Mouse (Mus musculus): Measurements from ENCODE around the gene Rapgef4. TPM values are rescaled to one million over a fixed set of nuclear protein-coding genes. Genes with fewer than 3 reads are reported as not detected.

Rapgef4 gene
- polyA plus RNA-seq, 1 experiment: not detected

DNA sequence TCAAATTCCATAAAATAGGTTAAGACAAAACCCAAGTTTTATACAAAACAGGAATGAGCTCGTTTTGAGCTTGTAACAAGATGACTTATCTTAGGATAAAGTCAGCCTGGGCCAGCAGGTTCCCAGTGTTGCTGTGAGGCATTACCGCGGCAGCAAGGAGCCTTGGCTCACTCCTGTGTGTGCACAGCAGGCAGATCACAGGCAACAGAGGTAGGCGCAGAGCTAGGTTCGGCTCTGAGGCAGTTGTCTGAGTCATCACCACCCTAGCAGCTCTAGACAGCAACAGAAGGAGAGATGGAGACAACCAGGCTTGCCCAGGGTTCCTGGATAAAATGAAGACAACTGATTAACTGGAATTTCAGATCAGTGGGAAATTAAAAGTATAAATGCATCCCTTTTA is 35.0 kb downstream of the Rapgef4 start:
- WGBS: 22% methylated on average over 5 of the region's 5 CpGs

DNA sequence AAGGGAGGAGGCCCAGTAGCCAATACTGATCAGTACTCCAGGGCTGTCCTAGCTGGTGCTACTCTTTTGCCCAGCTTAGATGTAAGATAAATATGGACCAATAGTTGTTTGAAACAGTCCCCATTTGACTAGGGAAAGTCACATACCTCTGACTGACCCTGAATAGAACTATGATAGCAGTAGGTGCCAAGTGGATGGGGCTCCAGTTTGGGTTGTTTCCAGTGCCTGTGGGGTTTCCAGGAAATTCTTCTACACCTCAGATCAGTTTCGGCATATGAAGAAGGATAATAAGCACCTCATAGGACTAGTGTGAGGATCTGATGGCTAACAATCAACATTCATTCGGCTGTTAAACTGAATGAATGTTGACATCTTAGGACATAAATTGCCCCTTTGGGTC is 36.1 kb downstream of the Rapgef4 start:
- Histone ChIP-seq H3K4me1 (ENCODE audit: control insufficient read depth, insufficient read depth, low read length) (peaks cover 22% of the 10 kb centered on the region), H3K4me3 (ENCODE audit: insufficient read depth, low read depth, low read length) (no peak overlapping the region), H3K27ac (ENCODE audit: insufficient read depth, low read depth, low read length) (no peak overlapping the region)
- 88% methylated on average over 2 of the region's 2 CpGs for WGBS
- no peak for TF ChIP-seq POLR2A (IDR thresholded peaks at IDR 0.05; ENCODE audit: insufficient read depth, low read depth, low read length)
- no peak for TF ChIP-seq CTCF (IDR thresholded peaks at IDR 0.05; ENCODE audit: insufficient read depth, low read depth, low read length)

More for the DNA sequence above, 35.0 kb downstream of the Rapgef4 start:
- no peak overlapping the region for H3K4me3 ChIP-seq (ENCODE audit: insufficient read depth, low read depth, low read length)
- TF ChIP-seq POLR2A (IDR thresholded peaks at IDR 0.05; ENCODE audit: insufficient read depth, low read depth, low read length) (no peak), CTCF (IDR thresholded peaks at IDR 0.05; ENCODE audit: insufficient read depth, low read depth, low read length) (no peak)
- H3K4me1 ChIP-seq (ENCODE audit: control insufficient read depth, insufficient read depth, low read length): peaks cover 17% of the 10 kb centered on the region
- H3K27ac ChIP-seq (ENCODE audit: insufficient read depth, low read depth, low read length): 0 out of 2 replicates have a peak overlapping the region, but pooled peaks have one; percentile 24

DNA sequence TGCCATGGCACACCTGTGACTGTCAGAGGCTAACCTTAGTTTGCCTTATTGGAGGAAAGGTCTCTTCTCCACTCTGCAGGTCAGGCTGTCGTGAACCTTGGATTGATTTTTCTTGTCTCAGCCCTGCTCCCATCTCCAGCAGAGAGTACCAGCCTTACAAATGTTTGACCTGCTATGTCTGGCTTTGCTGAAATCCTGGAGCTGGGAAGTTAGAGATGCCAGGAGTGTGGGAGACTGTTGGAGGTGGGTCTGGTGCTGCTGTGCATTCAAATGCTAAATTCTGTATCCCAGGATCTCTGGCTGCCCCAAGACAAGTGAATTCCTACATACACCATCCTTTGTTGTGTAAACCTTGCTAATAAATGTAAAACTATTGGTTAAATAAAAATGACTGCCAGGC is 37.7 kb downstream of the Rapgef4 start:
- WGBS: 92% methylated on average over 1 of the region's 1 CpGs
- no peak overlapping the region for H3K4me3 ChIP-seq (ENCODE audit: insufficient read depth, low read depth, low read length)
- TF ChIP-seq CTCF (IDR thresholded peaks at IDR 0.05; ENCODE audit: insufficient read depth, low read depth, low read length): no peak
- no peak for TF ChIP-seq POLR2A (IDR thresholded peaks at IDR 0.05; ENCODE audit: insufficient read depth, low read depth, low read length)
- peaks cover 22% of the 10 kb centered on the region for H3K4me1 ChIP-seq (ENCODE audit: control insufficient read depth, insufficient read depth, low read length)
- peak overlapping the region; percentile 84; the same call in 1 of the 2 replicates for H3K27ac ChIP-seq (ENCODE audit: insufficient read depth, low read depth, low read length)

- Histone ChIP-seq H3K4me3 (ENCODE audit: insufficient read depth, low read depth, low read length) (no peak overlapping the region), H3K27ac (ENCODE audit: insufficient read depth, low read depth, low read length) (peak overlapping the region; percentile 47), H3K4me1 (ENCODE audit: control insufficient read depth, insufficient read depth, low read length) (peaks cover 18% of the 10 kb centered on the region)
- TF ChIP-seq POLR2A (IDR thresholded peaks at IDR 0.05; ENCODE audit: insufficient read depth, low read depth, low read length): no peak
- no peak for TF ChIP-seq CTCF (IDR thresholded peaks at IDR 0.05; ENCODE audit: insufficient read depth, low read depth, low read length)
- WGBS: 88% methylated on average over 15 of the region's 15 CpGs
These were observed 39.7 kb downstream of the Rapgef4 start for GRCm38 (mm10) chr2:72020755-72021154.

DNA sequence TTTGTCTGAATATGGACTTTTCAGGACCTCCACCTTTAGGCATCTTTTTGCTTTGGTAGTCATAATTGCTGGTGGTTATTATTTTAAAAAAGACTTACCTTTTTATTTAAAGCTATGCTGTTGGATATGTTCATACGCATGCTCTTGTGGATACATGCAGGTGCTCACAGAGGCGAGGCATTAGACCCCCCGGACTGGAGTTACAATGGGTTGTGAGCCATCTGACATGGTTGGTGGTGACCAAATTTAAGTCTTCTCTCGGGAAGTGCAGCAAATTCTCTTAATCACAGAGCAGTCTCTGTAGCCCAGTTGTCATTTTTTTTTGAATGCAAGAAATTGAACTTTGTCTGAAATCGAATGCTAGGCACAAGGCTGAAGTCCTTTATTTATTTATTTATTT is 40.4 kb downstream of the Rapgef4 start:
- WGBS: 68% methylated on average over 5 of the region's 5 CpGs
- H3K4me1 ChIP-seq (ENCODE audit: control insufficient read depth, insufficient read depth, low read length): peaks cover 15% of the 10 kb centered on the region
- H3K27ac ChIP-seq (ENCODE audit: insufficient read depth, low read depth, low read length): no peak overlapping the region
- H3K4me3 ChIP-seq (ENCODE audit: insufficient read depth, low read depth, low read length): no peak overlapping the region
- TF ChIP-seq POLR2A (IDR thresholded peaks at IDR 0.05; ENCODE audit: insufficient read depth, low read depth, low read length): no peak
- TF ChIP-seq CTCF (IDR thresholded peaks at IDR 0.05; ENCODE audit: insufficient read depth, low read depth, low read length): no peak

DNA sequence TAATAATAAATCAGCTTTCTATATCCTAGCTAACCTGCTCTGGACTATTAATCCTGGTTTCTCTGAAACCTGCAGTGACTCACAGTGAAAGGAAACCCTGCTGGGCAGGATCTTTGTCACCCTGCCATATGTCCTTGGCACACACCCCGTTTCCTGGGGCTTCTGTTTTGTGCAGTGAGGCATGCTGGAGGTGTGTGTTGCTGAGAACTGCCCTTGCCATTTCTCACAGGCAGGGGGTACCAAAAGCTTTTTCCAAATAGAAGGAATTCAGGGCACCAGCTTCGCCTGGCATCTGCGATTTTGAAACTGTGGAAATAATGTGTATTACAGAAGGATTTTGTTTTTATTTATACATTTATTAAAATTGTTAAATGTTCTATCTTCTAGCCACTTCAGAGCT is 40.8 kb downstream of the Rapgef4 start:
- Histone ChIP-seq H3K27ac (ENCODE audit: insufficient read depth, low read depth, low read length) (no peak overlapping the region), H3K4me3 (ENCODE audit: insufficient read depth, low read depth, low read length) (no peak overlapping the region), H3K4me1 (ENCODE audit: control insufficient read depth, insufficient read depth, low read length) (peaks cover 15% of the 10 kb centered on the region)
- 33% methylated on average over 3 of the region's 3 CpGs for WGBS
- TF ChIP-seq POLR2A (IDR thresholded peaks at IDR 0.05; ENCODE audit: insufficient read depth, low read depth, low read length) (no peak), CTCF (IDR thresholded peaks at IDR 0.05; ENCODE audit: insufficient read depth, low read depth, low read length) (no peak)

DNA sequence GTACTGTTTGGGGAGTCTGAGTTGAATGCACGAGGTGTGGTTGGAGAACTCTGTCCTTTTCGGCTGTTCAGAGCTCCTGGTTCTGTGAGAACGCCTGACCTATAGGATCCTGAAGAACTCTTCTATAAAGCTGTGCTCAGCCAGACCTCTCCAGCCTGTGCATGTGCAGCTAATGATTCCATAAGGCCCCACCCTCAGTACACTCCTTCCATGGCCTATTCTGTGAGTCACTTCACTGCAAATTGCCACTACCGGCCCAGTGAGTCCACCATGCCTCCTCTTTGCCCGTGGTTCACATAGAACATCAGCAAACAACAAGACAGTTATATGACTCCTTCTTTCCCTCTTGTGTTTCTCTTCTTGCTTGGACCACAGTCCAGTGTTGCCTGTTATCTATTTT is 42.8 kb downstream of the Rapgef4 start:
- H3K4me1 ChIP-seq (ENCODE audit: control insufficient read depth, insufficient read depth, low read length): peaks cover 15% of the 10 kb centered on the region
- no peak overlapping the region for H3K4me3 ChIP-seq (ENCODE audit: insufficient read depth, low read depth, low read length)
- no peak for TF ChIP-seq CTCF (IDR thresholded peaks at IDR 0.05; ENCODE audit: insufficient read depth, low read depth, low read length)
- 76% methylated on average over 5 of the region's 5 CpGs for WGBS
- H3K27ac ChIP-seq (ENCODE audit: insufficient read depth, low read depth, low read length): no peak overlapping the region

DNA sequence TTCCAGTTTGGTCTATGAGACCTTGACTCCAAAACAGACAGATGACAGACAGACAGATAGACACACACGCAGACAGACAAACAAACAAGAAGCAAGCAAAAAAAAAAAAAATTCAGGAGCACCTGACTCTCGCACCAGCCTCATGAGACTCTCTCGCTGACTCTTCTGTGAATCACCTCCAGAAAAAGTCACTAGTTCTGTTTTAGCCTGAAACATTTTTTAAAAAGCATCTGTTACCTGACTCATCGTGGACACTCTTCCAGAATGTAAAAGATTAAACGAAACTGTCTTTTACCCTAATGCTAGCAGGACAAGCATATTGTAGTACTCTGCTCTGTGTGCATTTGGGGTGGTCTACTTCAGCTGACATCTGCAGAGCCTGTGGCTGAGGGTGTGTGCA is 44.6 kb downstream of the Rapgef4 start:
- Histone ChIP-seq H3K27ac (ENCODE audit: insufficient read depth, low read depth, low read length) (no peak overlapping the region), H3K4me3 (ENCODE audit: insufficient read depth, low read depth, low read length) (no peak overlapping the region), H3K4me1 (ENCODE audit: control insufficient read depth, insufficient read depth, low read length) (peaks cover 13% of the 10 kb centered on the region)
- TF ChIP-seq CTCF (IDR thresholded peaks at IDR 0.05; ENCODE audit: insufficient read depth, low read depth, low read length): no peak
- TF ChIP-seq POLR2A (IDR thresholded peaks at IDR 0.05; ENCODE audit: insufficient read depth, low read depth, low read length): no peak
- 63% methylated on average over 5 of the region's 5 CpGs for whole genome bisulfite sequencing

DNA sequence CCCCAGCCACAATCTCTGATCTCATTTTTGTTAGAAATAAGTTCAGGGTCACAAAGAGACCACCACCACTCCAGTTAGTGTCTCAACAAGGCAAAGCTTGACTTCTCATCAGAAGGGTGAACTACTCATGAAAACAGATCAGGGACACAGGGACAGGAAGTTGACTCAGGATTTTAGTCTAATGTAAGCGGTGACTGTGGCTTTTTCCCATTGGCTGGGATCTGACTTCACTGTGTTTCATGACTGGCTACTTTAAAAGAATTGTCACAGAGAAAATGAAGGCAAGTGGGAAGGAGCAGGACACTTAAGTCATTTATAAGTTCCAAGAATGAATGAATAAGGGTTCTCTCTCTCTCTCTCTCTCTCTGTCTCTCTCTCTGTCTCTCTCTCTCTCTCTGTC is 45.5 kb downstream of the Rapgef4 start:
- WGBS: 87% methylated on average over 1 of the region's 1 CpGs
- Histone ChIP-seq H3K4me3 (ENCODE audit: insufficient read depth, low read depth, low read length) (no peak overlapping the region), H3K27ac (ENCODE audit: insufficient read depth, low read depth, low read length) (no peak overlapping the region), H3K4me1 (ENCODE audit: control insufficient read depth, insufficient read depth, low read length) (peaks cover 6% of the 10 kb centered on the region)
- TF ChIP-seq CTCF (IDR thresholded peaks at IDR 0.05; ENCODE audit: insufficient read depth, low read depth, low read length) (no peak), POLR2A (IDR thresholded peaks at IDR 0.05; ENCODE audit: insufficient read depth, low read depth, low read length) (no peak)

DNA sequence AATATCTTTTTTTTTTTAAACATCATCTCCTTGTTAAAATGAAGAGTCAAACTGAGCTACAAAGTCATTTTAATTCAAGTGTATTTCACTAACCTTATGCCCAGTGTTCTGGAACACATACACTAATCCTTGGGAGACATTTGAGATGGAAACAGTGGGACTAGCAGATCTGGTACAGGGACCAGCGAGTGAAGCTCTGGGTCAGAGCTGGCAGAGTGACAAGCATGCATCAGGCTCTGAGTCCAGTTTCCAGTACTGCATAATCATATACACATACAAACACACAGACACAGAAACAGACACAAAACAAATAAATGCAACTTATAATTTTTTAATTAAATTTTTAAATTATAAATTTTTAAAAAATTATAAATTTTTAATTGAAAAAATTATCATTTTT is 48.0 kb downstream of the Rapgef4 start:
- Histone ChIP-seq H3K27ac (ENCODE audit: insufficient read depth, low read depth, low read length) (no peak overlapping the region), H3K4me1 (ENCODE audit: control insufficient read depth, insufficient read depth, low read length) (peaks cover 8% of the 10 kb centered on the region), H3K4me3 (ENCODE audit: insufficient read depth, low read depth, low read length) (no peak overlapping the region)
- TF ChIP-seq POLR2A (IDR thresholded peaks at IDR 0.05; ENCODE audit: insufficient read depth, low read depth, low read length) (no peak), CTCF (IDR thresholded peaks at IDR 0.05; ENCODE audit: insufficient read depth, low read depth, low read length) (no peak)
- WGBS: 84% methylated on average over 1 of the region's 1 CpGs

Measured in olfactory bulb, adult 2 months (tissue).